Mouse (Mus musculus): ENCODE measurements around the gene Adamts6.

Gene Adamts6

DNA sequence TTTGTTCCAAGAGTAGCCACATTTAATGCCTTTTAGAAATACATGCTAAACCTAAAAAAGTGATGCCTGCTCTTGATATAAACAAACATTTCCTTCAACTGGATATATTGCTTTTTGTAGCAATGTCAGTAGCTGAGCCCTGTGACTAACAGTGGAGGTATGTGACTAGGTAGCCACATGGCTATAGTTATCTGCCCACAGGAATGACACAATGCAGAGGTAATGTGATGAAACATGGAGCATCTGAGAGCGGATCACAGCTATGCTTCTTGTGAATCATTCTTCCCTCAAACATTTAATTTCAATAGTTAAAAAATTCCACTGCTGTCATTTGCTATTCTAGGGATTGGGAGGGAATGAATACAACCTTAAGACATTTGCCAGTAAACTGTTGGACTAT is 172.7 kb downstream of the Adamts6 start:
- DNase-seq (ENCODE audit: low read depth, low spot score) = no peak

DNA sequence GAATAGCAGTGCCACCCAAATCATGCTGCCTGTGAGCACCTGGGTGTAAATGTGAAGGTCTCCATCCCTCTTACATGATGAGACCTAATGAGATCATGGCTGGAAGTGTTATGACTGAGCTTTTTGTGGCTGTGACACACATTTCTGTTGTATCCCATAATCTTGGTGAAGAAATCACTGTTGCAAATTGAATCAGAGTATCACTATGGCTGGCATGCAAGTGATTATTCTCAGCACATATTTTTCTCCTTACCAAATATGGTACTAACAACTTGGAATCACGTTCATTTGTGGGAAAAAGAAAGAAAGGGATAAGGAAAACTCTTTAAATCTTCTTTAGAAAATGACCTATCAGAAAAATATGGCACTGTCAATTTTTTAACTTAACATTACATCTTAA is 180.4 kb downstream of the Adamts6 start:
- no peak for DNase-seq (ENCODE audit: low read depth, low spot score)

DNA sequence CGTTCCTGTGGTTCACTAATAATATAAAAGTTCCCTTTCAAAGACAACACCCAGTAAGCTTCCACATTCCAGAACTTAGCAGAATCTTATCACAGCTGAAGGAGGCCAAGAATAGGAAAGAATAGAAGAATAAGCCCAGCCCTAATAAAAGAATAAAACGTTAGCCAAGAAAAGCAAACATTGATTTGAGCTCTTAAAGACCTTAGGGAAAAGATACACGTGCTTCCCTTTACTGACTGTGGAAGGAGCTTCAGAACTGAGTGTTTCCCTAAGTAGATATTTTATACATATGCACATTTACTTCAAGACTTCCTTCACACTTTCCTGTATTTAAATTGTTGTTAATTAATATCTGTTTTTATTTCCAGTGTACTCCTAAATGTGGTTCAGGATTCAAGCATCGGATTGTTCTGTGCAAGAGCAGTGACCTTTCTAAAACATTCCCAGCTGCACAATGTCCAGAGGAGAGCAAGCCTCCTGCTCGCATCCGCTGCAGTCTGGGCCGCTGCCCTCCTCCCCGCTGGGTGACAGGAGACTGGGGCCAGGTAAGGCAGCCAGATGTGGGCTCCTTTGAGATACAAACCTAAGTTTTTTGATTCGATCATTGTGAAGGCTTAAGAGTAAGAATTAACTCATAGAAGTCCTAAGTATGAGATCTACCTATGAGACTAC is 188.8 kb downstream of the Adamts6 start:
- DNase-seq (ENCODE audit: low read depth, low spot score) = no peak

DNA sequence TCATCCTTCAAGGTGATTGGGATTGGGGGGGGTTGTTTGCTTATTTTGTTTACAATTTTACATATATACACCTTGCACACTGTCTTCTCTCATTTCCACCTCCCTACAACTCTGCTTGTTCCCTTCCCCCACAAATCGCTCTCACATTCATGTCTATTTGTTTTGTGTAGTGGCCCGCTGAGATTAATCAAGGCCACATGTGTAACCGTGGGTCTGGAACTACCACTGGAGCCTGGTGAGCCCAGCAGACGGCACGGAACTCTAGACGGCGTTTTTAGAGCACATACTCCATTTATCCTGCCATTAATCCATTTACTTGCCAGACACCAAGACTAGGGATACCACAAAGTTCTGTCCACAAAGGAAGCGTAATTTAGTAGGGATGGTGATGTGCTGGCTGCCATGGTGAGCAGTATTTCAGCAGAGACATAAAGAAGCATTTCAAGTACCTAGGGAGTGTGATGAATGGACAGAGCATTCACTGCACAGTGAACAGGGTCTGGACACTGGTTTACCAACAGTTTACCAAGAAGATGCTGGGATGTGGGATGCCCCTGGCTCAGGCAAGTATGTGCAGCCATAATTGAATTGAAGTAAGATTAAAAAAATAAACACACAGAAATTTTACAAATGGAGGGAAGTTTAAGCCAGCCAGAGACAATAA is 194.9 kb downstream of the Adamts6 start:
- no peak for DNase-seq (ENCODE audit: low read depth, low spot score)

DNA sequence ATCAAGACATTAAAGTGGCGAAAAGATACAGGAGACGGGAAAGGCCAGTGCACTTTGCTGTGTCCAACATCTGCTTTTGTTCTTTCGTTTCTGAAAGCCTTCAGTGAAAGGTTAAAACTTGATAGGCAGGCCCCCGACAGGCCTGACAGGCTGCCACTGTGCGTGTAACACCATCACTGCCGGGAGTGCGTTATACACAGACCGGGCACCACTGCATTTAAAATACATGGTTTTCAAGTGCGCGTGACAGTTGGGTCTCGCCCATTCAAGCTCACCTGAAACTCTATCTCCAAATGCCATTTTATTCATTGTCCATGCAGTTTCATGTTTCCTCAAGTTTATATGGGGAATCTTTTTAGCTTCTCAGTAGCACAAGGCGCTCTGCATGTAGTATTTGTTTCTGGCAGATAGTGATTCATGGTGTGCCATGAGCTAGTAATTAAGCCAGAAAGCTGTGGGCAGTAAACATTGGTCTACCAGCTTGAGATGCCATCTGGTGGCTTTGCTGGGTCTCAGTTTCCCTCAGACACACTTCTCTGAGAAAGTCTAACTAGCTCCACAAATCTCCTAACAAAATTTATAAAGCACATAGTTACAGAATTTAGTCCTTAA is 195.6 kb downstream of the Adamts6 start:
- DNase-seq (ENCODE audit: low read depth, low spot score) = no peak

DNA sequence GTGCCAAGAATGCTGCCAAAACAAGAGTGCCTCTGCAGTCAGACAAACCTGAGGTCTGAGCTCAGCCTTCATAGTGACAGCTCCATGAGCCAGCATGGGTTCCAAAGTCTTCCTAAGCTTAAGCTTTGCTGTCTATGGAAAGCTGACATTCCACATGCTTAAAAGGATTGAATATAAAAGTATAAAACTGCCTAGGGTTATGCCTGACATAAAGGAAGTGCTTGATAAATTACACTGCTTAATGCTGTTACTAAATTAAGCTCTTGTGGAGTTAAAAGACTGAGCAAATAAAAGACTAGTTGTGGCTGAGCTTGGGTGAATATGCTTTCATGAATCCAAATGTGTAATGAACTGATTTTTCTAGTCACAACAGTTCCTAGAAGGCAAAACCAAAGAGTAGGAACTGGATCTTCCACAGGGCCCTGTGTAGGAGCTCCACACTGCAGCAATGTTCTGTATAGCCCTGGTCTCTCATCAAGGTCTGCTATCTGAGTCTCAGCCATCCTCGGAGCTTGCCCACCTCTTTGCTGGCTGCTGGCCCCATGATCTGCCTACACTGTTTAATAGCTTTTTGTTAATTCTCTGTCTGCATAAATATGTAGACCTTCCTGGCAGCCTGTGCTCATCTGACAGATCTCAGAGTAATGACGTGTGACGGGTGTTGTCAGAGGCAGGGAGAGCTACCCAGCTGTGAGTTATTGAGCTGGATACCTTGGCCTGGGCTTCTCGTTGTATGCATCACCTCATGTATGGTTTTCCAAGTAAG is 203.6 kb downstream of the Adamts6 start:
- no peak for DNase-seq (ENCODE audit: low read depth, low spot score)

DNA sequence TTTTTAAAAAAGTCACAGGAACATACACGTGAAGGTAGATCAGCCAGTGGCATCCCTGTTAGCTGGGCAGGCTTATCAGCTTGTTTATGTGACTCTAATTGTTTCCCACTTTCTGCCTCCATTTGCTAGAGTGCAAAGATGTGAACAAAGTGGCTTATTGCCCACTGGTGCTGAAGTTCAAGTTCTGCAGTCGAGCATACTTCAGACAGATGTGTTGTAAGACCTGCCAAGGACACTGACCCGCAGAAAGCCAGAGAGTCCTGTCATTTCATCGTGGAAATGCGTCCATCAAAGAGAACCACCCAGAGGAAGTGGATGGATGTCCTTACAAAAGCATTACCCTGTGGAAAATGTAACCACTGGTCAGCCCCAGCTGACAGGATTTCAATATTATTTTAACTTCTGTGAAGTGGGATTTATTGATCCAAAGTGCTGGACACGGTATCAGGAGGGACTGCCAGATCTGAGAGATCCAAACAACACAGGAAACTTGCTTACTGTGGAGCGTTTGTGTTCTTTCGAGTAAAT is 205.9 kb downstream of the Adamts6 start:
- DNase-seq (ENCODE audit: low read depth, low spot score) = no peak

DNA sequence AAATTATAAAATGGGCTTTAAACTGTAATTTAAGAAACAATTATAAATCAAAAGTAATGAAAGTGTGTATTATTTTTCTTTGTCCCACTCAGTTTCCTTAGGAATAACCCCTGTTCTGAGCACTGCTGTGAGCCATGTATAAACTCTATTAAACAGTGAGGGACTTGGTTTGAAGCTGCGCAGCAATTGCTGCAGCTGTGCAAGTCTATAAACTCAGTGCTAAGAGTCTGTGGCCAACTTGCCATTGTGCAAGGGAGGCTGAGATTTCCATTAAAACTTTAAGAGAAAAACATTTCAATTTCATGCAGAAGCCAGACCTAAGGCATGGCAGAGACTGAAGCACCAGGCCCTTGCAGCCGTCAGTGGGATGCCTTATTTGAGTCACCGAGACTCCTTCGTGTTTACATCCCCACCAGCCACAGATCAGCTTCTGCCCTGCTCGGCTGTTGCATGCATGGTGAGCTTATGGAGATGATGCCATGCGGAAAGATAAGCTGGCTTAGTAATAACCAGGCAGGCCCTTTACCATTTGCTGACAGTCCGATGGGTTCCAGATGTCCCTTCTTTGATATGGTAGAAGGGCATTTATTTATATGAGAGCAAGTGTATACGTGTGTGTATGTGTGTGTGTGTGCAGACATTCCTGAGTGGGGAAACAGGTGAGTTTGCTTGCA is 206.7 kb downstream of the Adamts6 start:
- no peak for DNase-seq (ENCODE audit: low read depth, low spot score)

DNA sequence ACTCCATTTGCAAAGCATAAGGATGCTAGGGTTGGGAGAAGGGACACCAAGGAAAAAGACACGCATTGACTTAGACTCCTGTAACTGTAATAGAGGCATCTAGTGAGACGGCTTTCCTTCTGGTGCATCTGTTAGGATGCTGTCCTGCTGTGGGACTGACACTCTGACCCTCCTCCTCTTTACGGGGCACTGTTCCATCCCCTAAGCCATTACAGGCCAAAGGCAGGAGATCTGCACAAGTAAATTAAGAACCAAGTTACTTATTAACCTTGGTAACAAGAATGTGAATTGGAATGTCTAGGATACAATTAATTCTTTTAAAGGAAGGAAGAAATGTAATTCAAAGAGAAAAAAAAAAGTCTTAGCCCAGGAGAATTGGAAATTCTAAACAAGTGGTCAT is 210.0 kb downstream of the Adamts6 start:
- DNase-seq (ENCODE audit: low read depth, low spot score) = no peak

DNA sequence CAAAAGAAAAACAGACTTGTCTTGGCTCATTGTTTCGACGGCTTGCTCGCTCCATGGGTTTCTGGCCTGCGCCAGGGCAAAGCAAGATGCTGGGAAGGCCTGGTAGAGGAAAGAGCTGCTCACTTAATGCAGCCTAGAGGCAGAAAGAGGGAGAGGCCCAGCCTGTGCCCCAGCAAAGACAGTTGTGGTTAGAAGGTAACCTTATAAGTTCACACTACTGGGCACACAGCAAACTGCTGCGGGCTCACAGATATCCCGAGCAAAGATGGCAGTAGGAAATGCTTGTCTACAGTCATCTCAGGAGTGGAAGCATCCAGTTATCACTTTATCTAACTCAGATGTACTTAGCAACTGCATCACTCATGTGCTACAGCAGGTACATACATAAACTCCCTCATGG is 211.0 kb downstream of the Adamts6 start:
- DNase-seq (ENCODE audit: low read depth, low spot score) = no peak

DNA sequence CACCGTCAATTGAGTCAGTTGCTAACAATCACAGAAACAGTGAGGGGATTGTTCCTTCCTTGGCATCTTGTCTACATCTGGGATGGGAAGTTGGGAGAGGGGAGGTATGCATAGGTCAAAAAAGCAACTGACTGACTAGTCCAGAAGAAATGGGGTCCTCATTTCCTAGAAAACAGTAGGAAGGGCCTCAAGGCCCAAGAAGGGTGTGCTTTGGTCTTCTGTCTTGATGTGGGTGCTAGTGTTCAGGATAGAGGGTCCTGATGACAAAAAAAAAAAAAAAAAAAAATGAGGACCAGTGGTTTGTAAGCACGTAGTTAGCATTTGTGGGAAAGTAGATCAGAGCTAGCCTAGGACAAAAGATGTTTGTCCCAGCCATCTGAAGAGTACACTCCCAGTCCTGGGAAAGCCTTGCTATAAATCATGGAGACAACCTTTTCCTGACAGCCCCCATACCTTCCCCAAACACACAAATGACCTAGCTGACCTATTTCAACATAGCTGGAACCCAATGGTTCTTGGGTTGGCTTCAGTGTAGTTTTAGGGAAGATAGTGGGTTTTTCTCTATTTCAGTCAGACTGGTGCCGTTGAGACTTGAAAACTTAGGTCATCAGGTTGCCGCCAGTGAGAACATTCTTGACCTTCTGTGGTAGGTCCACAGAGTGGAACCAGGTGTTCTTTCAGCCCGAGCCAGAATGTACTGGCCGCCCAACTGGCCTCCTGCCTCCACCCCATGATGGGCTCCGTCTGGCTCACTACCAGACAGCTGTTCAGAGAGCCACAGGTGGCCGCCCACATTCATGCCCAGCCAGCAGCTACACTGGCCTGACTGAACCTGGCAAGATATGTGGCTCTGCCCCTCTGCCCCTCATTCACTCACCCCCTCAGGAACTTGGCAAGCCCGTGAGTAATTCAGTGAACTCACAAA is 211.7 kb downstream of the Adamts6 start:
- DNase-seq (ENCODE audit: low read depth, low spot score) = no peak

DNA sequence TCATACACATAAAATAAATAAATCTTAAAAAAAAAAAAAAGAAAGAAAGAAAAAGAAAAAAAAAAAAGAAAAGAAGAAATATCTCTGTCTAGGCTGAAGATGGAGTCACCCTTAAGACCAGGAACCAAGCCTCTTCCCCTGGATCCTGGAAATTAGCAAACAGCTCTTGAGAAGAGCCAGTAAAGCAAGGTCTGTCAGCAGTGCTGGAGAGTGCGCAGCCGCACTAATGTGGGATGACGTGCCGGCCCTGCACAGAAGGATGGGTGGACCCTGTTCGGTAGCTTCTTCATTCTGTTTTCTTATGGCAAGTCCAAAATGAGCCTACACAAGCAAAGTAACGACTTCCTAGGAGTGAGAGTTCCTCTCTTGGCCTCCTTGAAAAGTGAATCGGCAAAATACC is 214.8 kb downstream of the Adamts6 start:
- DNase-seq (ENCODE audit: low read depth, low spot score) = no peak

DNA sequence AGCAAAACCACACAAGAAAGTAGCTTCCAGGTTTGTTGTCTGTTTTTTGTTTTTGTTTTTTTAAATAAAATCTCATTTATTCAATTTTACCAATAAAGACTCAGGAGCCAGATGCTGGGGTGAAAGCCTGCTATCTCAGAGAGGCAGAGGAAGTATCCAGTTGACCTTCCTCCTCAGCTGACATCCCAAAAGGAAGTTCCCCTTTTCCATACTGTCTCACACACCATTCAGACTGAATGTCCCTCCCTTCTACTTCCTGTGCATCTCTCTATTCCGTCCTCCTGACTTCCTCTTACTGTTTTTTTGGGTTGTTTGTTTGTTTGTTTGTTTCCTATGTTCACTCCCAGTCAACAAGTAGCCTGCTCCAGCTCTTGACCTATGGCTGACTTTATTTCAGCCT is 216.4 kb downstream of the Adamts6 start:
- no peak for DNase-seq (ENCODE audit: low read depth, low spot score)

DNA sequence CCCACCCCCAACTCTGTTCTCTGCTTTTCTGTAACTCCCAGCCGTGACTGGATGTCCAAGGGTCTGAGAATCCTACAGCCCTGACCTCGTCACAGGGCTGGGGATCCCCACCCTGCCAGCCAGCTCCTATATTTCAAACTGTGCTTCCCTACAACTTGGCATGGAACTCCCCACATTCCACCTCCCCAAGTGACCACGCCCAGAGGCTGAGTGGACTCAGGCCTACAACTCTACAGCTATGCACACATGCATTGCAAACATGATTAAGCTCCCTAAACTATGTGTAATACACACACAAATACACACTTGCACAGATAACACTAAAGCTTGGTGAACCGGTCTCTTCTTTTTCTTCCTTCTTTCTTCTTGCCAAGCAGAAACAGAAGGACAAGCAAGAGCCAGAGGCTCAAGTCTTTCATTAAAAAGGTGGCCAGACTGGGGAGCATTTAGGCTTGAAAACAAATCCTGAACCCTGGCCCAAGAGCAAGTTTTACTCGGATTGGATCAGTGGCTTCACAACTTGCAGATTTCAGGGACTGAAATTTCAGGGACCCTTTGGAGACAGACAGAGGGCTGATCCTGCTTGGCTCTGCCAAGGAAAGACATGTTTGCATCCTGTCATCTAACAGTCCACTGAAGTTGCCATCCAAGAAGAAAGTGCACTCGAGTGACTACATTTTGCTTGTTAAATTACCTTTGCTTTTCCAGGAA is 218.7 kb downstream of the Adamts6 start:
- no peak for DNase-seq (ENCODE audit: low read depth, low spot score)

DNA sequence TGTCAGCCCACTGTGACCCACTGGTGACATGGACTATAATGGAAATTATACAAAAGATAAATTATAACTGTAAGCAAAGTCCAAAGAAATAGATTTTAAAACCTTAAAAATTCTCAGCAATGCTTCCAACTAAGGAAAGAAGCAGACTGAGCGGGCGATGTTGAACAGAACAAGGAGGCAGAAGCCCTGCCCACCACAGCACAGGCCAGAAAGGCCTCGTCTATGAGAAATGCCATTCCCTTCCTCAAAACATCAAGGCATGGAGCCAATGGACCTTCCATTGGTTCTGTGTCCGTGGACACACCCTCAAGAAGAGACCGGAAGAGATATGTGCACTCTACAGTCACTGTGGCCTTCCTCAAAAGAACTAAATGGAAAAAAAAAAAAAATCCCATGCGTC is 220.0 kb downstream of the Adamts6 start:
- DNase-seq (ENCODE audit: low read depth, low spot score) = no peak

DNA sequence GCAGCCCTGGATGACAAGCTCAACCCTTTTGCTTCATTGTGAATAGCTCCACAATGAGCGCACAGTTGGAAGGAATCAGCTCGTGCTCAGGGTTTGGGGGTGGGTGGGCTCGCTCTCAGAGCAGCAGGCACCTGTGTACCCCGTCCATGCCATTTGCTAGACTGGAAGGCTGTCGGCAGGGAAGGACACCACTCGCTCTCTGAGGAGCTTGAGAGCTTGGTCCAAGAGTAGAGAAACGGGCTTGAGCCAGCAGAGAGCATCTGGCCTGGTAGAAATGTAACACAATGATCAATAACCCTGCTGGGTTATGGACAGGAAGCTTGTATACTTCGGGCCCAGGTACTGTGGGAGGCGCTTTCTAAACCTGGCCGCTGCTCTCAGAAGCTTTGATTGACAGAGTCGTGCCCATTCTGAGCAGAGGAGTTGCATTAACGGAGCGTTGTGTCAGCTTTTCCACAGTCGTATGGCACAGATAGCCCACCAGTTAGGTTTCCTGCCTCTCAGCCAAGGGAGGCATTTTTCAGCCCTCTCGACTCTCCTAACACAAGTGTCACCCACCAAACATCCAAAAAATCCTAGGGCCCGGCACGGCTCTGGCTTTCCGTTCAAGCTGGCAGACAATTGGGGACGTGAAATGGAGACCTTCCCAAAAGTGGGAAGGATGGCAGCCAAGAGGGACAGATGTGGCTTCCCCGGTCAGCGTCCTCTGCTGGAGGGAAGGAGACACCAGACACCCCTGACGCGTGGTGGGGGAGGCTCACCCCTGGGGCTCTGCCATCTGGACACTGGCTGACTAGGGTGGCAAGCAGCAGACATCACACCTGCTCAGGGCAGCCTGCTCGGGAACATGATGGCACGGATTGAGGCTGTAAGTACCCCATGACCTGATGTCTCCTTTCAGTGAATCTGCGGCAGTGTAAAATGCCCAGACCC is 222.2 kb downstream of the Adamts6 start:
- no peak for DNase-seq (ENCODE audit: low read depth, low spot score)

DNA sequence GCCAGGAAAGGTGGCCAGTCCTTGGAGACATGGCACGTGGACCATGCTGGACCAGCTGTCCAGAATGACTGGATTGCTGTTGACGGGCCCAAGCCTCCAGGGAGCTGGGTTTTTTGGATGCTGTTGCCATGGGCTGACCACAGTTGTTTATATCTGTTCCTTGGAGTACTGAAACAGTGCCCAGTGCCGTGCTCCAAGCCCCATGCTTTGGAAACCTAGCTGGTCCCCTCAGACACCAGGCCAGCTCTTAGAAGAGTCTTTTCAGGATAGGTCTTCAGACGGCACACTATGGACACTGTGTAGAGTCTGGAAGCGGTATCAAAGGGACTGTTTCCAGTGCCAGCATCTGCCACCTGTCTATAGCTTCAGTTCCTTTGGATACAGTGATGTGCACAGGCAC is 223.1 kb downstream of the Adamts6 start:
- DNase-seq (ENCODE audit: low read depth, low spot score) = no peak

DNA sequence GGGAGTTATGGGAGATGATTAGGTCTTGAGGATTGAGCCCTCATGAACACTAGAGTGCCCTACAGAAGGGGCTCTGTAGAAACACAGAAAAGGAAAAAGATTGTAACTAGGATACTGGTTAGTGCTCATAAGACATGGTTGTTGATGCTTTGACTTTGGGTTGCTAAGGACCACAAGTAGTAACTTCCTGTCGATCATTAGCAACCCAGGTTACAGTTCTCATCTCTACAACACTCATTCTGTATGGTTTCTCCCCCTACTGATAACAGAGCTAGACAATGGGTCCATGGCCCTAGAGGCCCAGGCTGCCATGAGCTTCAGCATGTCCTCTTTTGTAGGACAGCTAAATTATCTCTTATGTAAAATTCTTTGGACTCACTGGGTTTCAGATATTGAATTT is 227.4 kb downstream of the Adamts6 start:
- DNase-seq (ENCODE audit: low read depth, low spot score) = no peak

DNA sequence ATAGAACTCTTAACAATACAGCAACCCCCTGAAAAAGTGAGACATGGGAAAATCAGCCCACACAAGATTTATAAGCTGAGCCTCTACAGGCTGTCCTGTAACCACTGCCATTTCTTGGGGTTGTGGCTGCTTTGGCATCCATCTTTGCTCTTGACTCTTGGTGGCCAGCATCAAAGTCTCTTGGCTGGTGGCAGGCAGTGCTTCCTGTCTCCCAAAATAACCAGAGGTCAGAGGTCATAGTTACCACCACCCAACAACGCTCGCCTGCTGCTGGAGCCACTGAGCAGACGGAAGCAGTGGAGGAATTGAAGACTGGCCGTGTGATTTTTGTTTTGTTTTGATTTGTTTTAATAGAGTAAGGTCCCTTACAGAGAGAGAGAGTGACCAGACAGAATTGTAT is 228.5 kb downstream of the Adamts6 start:
- DNase-seq (ENCODE audit: low read depth, low spot score) = no peak
